Mouse (Mus musculus) Patski (cell line): ENCODE results near the gene Rbm48. TPM values are rescaled to one million over a fixed set of nuclear protein-coding genes. Genes with fewer than 3 reads are reported as not detected.
A peak's percentile ranks its signal among the peaks of the same experiment; 100 is the strongest.

Source experiments
- ATAC-seq: fragments of 100-300 bp; one replicate; pipeline ENCODE4 v1.8.0; 2021
- CTCF ChIA-PET: fragments of 350-600 bp; sonication (Branson Sonifier 250); formaldehyde crosslinking; loops from one replicate; lab custom pipeline; 2022; ENCODE audit warnings: inconsistent platforms; lab: Charles Lee
- POLR2A ChIA-PET: fragments of 350-600 bp; sonication (Branson Sonifier 250); formaldehyde crosslinking; loops from one replicate; lab custom pipeline; 2022; ENCODE audit warnings: antibody characterized with exemption, inconsistent platforms; lab: Charles Lee
- DNase-seq: peaks from one replicate; pipeline ENCODE4 v3.0.0-alpha.2; 2011; ENCODE audit warnings: low read depth, low spot score
- H3K27me3 ChIP-seq: fragments of 371-371 bp; one replicate; pipeline ENCODE4 v1.5.1; 2021
- CTCF ChIP-seq: fragments of 100-300 bp; IDR thresholded peaks from one replicate; pipeline ENCODE4 v1.5.1; 2021
- in situ Hi-C: fragments of 300-500 bp; cut with MboI; formaldehyde crosslinking; loops from 3 replicates; pipeline ENCODE4 v1.11.1; 2018; ENCODE audit warnings: low pct_unique_long_range_greater_than_20kb, mixed read lengths
- polyA plus RNA-seq: library from polyadenylated mRNA; unstranded; gene quantifications from one replicate; pipeline ENCODE4 v1.2.3, GENCODE M21; 2021

The Rbm48 gene
- polyA plus RNA-seq, 1 experiment from 2014 or later: 11.6 TPM

GRCm38 (mm10) chr5:3554198-3554597 is 42.2 kb downstream of the Rbm48 start:
- no peak for TF ChIP-seq CTCF

GRCm38 (mm10) chr5:3551481-3551880 is 44.9 kb downstream of the Rbm48 start:
- CTCF ChIA-PET: no interaction called here

More at GRCm38 (mm10) chr5:3554198-3554597, 42.2 kb downstream of the Rbm48 start:
- in situ Hi-C loops: no loop called here
- ChIA-PET CTCF (interaction anchor here (1.0 kb wide), 1 partner anchor 51 kb away, joined by 3 read pairs; no protein-coding TSS in a partner anchor), POLR2A (no interaction called here)
- no peak for DNase-seq
- ATAC-seq: no peak
- no peaks in the 10 kb centered on the region for H3K27me3 ChIP-seq

GRCm38 (mm10) chr5:3546226-3546625 is 50.2 kb downstream of the Rbm48 start:
- ChIA-PET CTCF (no interaction called here), POLR2A (interaction anchor here (1.5 kb wide), 1 partner anchor 21 kb away, joined by 3 read pairs; no protein-coding TSS in a partner anchor)
- ATAC-seq (no peak), DNase-seq (no peak)
- TF ChIP-seq CTCF: no peak
- in situ Hi-C loops: no loop called here
- no peaks in the 10 kb centered on the region for H3K27me3 ChIP-seq

More at GRCm38 (mm10) chr5:3551481-3551880, 44.9 kb downstream of the Rbm48 start:
- no peak for ATAC-seq
- no peak for DNase-seq
- no peaks in the 10 kb centered on the region for H3K27me3 ChIP-seq
- in situ Hi-C loops: no loop called here
- no peak for TF ChIP-seq CTCF
- POLR2A ChIA-PET: no interaction called here

GRCm38 (mm10) chr5:3544480-3544769 is 52.0 kb downstream of the Rbm48 start:
- POLR2A ChIA-PET: no interaction called here

GRCm38 (mm10) chr5:3543629-3544479 is 52.5 kb downstream of the Rbm48 start, which contains the start of gene Fam133b:
Gene Fam133b, plus strand, starts transcription at chr5:3543833.
- in situ Hi-C loops: no loop called here
- ChIA-PET POLR2A (no interaction called here), CTCF (interaction anchor here (0.7 to 2.1 kb wide), 3 partner anchors 13 to 32 kb away, joined by 3 to 5 read pairs (median 3); no protein-coding TSS in a partner anchor)
- H3K27me3 ChIP-seq: no peaks in the 10 kb centered on the region
- ATAC-seq (peak; percentile 86), DNase-seq (peak; percentile 73)
- TF ChIP-seq CTCF: peak; percentile 100

More at GRCm38 (mm10) chr5:3544480-3544769, 52.0 kb downstream of the Rbm48 start:
- no peaks in the 10 kb centered on the region for H3K27me3 ChIP-seq
- ATAC-seq (no peak), DNase-seq (peak; percentile 12)
- CTCF ChIA-PET: interaction anchor here (1.2 to 2.1 kb wide), 2 partner anchors 23 to 33 kb away, joined by 3 to 5 read pairs; no protein-coding TSS in a partner anchor
- in situ Hi-C loops: no loop called here
- TF ChIP-seq CTCF: no peak

- CTCF ChIA-PET: no interaction called here
- POLR2A ChIA-PET: no interaction called here
Observed at GRCm38 (mm10) chr5:3541871-3542270, 54.5 kb downstream of the Rbm48 start.

GRCm38 (mm10) chr5:3538505-3539472 is 57.6 kb downstream of the Rbm48 start:
- ATAC-seq (peak; percentile 73), DNase-seq (peak; percentile 74)
- in situ Hi-C loops: no loop called here
- no peak for TF ChIP-seq CTCF
- no peaks in the 10 kb centered on the region for H3K27me3 ChIP-seq
- CTCF ChIA-PET: interaction anchor here (0.7 kb wide), 1 partner anchor 27 kb away, joined by 3 read pairs; no protein-coding TSS in a partner anchor
- POLR2A ChIA-PET: interaction anchor here (0.5 to 0.9 kb wide), 2 partner anchors 18 to 387 kb away, joined by 4 read pairs; no protein-coding TSS in a partner anchor

More at GRCm38 (mm10) chr5:3541871-3542270, 54.5 kb downstream of the Rbm48 start:
- no peak for ATAC-seq
- in situ Hi-C loops: no loop called here
- no peak for TF ChIP-seq CTCF
- no peak for DNase-seq
- H3K27me3 ChIP-seq: no peaks in the 10 kb centered on the region

GRCm38 (mm10) chr5:3536592-3537212 is 59.7 kb downstream of the Rbm48 start:
- DNase-seq: no peak
- no peaks in the 10 kb centered on the region for H3K27me3 ChIP-seq
- ChIA-PET POLR2A (no interaction called here), CTCF (interaction anchor here (1.3 kb wide), 1 partner anchor 20 kb away, joined by 3 read pairs; no protein-coding TSS in a partner anchor)
- no peak for TF ChIP-seq CTCF
- in situ Hi-C loops: no loop called here
- ATAC-seq: no peak

Other genes starting within 250 kb of the Rbm48 start
- 34.2 TPM for gene Fam133b, start 52.8 kb downstream of the Rbm48 start, polyA plus RNA-seq
- gene 1700109H08Rik, start 25.0 kb downstream of the Rbm48 start, polyA plus RNA-seq: 1.2 TPM
- 34.7 TPM for gene Pex1, start 519 bp downstream of the Rbm48 start, polyA plus RNA-seq
- not detected for gene Tmbim7, start 54.6 kb upstream of the Rbm48 start, polyA plus RNA-seq
- gene Gatad1, start 60.6 kb upstream of the Rbm48 start, polyA plus RNA-seq: 146 TPM
- gene Ankib1, start 206.3 kb upstream of the Rbm48 start, polyA plus RNA-seq: 35.3 TPM
- 46.1 TPM for gene Krit1, start 206.6 kb upstream of the Rbm48 start, polyA plus RNA-seq
- gene Lrrd1, start 248.6 kb upstream of the Rbm48 start, polyA plus RNA-seq: 0.35 TPM